Mouse (Mus musculus) G1E (cell line): ENCODE data around the gene Spata25.

Experiments
- CTCF ChIP-seq: IDR thresholded peaks from 2 replicates; pipeline ENCODE4 v1.5.1; 2012; ENCODE audit warnings: low read depth, low read length, inconsistent platforms, mixed read lengths
- GATA1 ChIP-seq: IDR thresholded peaks from 2 replicates; pipeline ENCODE4 v1.6.1; 2012; ENCODE audit warnings: borderline replicate concordance, low read length, inconsistent platforms, mixed read lengths
- POLR2AphosphoS5 ChIP-seq: IDR thresholded peaks from 2 replicates; pipeline ENCODE4 v1.6.1; 2012; ENCODE audit warnings: low read depth, low read length, inconsistent platforms; ENCODE audit not compliant: insufficient replicate concordance
- TAL1 ChIP-seq: conservative IDR thresholded peaks from 2 replicates; pipeline ENCODE4 v1.6.1; 2012; ENCODE audit warnings: low read depth, low read length, inconsistent platforms, mixed read lengths

DNA sequence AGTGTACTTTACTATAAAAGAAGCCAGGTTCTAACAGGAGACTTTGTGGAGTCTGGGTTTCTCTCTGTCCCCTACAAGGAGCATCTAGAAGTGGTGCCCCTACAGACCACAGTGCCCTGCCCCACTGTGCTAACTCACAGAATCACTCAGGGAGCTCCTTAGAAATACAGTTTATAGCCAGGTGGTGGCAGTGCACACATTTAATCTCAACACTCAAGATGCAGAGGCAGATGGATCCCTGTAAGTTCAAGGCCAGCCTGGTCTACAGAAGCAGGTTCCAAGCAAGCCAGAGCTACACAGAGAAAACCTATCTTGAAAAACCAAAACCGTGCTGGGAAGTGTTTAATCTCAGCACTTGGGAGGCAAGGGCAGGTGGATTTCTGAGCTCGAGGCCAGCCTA lies 34.6 kb downstream of the Spata25 start:
- TF ChIP-seq CTCF (no peak), GATA1 (no peak), TAL1 (no peak), POLR2AphosphoS5 (no peak)
